Mouse (Mus musculus) neural tube, embryonic 14.5 days (tissue): ENCODE measurements around the gene Mdm4. TPM values are rescaled to one million over a fixed set of nuclear protein-coding genes. Genes with fewer than 3 reads are reported as not detected.

Experiments
- ATAC-seq: fragments of 200-750 bp; cut with Nextera tagmentation; 2 replicates; pipeline ENCODE4 v1.8.0; 2017; ENCODE audit warnings: low read depth, mild to moderate bottlenecking, moderate TSS enrichment, moderate library complexity
- H3K27ac ChIP-seq: fragments of 300-500 bp; sonication (generic); 2 replicates; pipeline ENCODE4 v1.5.1; 2014; ENCODE audit warnings: low read depth, mild to moderate bottlenecking, control low read depth, low read length, moderate library complexity, mixed read lengths
- H3K27me3 ChIP-seq: fragments of 300-500 bp; sonication (generic); 2 replicates; pipeline ENCODE4 v1.6.1; 2014; ENCODE audit warnings: low read length; ENCODE audit not compliant: control insufficient read depth, insufficient read depth
- H3K36me3 ChIP-seq: fragments of 300-500 bp; sonication (generic); 2 replicates; pipeline ENCODE4 v1.6.1; 2014; ENCODE audit warnings: low read length, mixed read lengths; ENCODE audit not compliant: control insufficient read depth, insufficient read depth
- H3K4me1 ChIP-seq: fragments of 300-500 bp; sonication (generic); 2 replicates; pipeline ENCODE4 v1.6.1; 2014; ENCODE audit warnings: low read length; ENCODE audit not compliant: control insufficient read depth, insufficient read depth
- H3K4me2 ChIP-seq: fragments of 300-500 bp; sonication (generic); 2 replicates; pipeline ENCODE4 v1.6.1; 2014; ENCODE audit warnings: mild to moderate bottlenecking, low read depth, low read length, control low read depth
- H3K4me3 ChIP-seq: fragments of 300-500 bp; sonication (generic); 2 replicates; pipeline ENCODE4 v1.5.1; 2014; ENCODE audit warnings: low read depth, low read length, control low read depth, mixed read lengths
- H3K9ac ChIP-seq: fragments of 300-500 bp; sonication (generic); replicated peaks from 2 replicates; pipeline ENCODE4 v1.6.1; 2014; ENCODE audit warnings: low read depth, mild to moderate bottlenecking, control low read depth, low read length, mixed read lengths
- H3K9me3 ChIP-seq: fragments of 300-500 bp; sonication (generic); 2 replicates; pipeline ENCODE4 v1.6.1; 2016; ENCODE audit warnings: low read length; ENCODE audit not compliant: control insufficient read depth
- WGBS: fragments of 180-500 bp; shearing (Covaris S2); extraction: QIAGEN DNeasy Blood & Tissue Kit; methylation state at CpG from one replicate; pipeline ENCODE4 v1.1.7; 2014; 5-methylcytosine and 5-hydroxymethylcytosine counted together
- microRNA-seq: library from miRNA; unstranded; fragments of <30 nt; microRNA quantifications from one replicate; pipeline ENCODE4, GENCODE M21; 2016
- polyA plus RNA-seq: library from polyadenylated mRNA; unstranded; fragments of >200 nt; fragmentation: Nextera tagmentation; extraction: Ambion mirVana; gene quantifications from 2 replicates; pipeline ENCODE4 v1.2.1, GENCODE M21; 2014

Mdm4 gene
- polyA plus RNA-seq, 1 experiment from 2014 or later: 78.8 TPM

- Histone ChIP-seq H3K9me3 (no peaks in the 10 kb centered on the region), H3K27ac (peak overlapping the region; percentile 31), H3K9ac (no peak overlapping the region), H3K36me3 (no peaks in the 10 kb centered on the region), H3K4me1 (peaks cover 14% of the 10 kb centered on the region; the same call in 1 of the 2 replicates), H3K4me3 (no peak overlapping the region), H3K4me2 (no peak overlapping the region), H3K27me3 (no peaks in the 10 kb centered on the region)
- peak; percentile 72 for ATAC-seq
- 33% methylated on average over 11 of the region's 11 CpGs for WGBS
Measured at GRCm38 (mm10) chr1:132910414-132911041, 119.8 kb downstream of the Mdm4 start.

- peak; percentile 12; the same call in 1 of the 2 replicates for ATAC-seq
- H3K4me3 ChIP-seq: no peak overlapping the region
- no peak overlapping the region for H3K27ac ChIP-seq
- WGBS: 76% methylated on average over 1 of the region's 1 CpGs
- H3K4me2 ChIP-seq: no peak overlapping the region
- H3K4me1 ChIP-seq: peaks cover 14% of the 10 kb centered on the region; the same call in 1 of the 2 replicates
- H3K36me3 ChIP-seq: no peaks in the 10 kb centered on the region
- H3K9ac ChIP-seq: no peak overlapping the region
- no peaks in the 10 kb centered on the region for H3K9me3 ChIP-seq
- no peaks in the 10 kb centered on the region for H3K27me3 ChIP-seq
Measured at GRCm38 (mm10) chr1:132909951-132910350, 120.4 kb downstream of the Mdm4 start.

Small RNAs within 50 kb of the gene (microRNA-seq; reads per million reads assigned to microRNA genes)
- not detected for gene Gm44300

Other genes with a start within 250 kb of the Mdm4 start
- 35.8 and 38.4 TPM in 2 replicates for gene Lrrn2, start 150.3 kb downstream of the Mdm4 start, polyA plus RNA-seq
- gene Pik3c2b, start 15.1 kb upstream of the Mdm4 start, polyA plus RNA-seq: 14.2 and 17.2 TPM in 2 replicates
- gene Ppp1r15b, start 100.6 kb upstream of the Mdm4 start, polyA plus RNA-seq: 25.9 and 37.1 TPM in 2 replicates
- 25.5 and 27.9 TPM in 2 replicates for gene Plekha6, start 133.6 kb upstream of the Mdm4 start, polyA plus RNA-seq